Mouse (Mus musculus): ENCODE results near the gene Npr1. TPM values are rescaled to one million over a fixed set of nuclear protein-coding genes. Genes with fewer than 3 reads are reported as not detected.
A peak's percentile ranks its signal among the peaks of the same experiment; 100 is the strongest.

Npr1 gene
- polyA plus RNA-seq (2016; fragmentation: Nextera tagmentation; extraction: Ambion mirVana): 3.0 TPM in 2 replicates

- no peaks in the 10 kb centered on the region for H3K36me3 ChIP-seq
- peak within 1 kb of the TSS; percentile 59 for H3K27ac ChIP-seq
- H3K4me3 ChIP-seq: peak within 1 kb of the TSS; percentile 57
- WGBS: under 1% methylated on average over 48 of the region's 49 CpGs
- H3K27me3 ChIP-seq (ENCODE audit: insufficient read depth, poor library complexity, severe bottlenecking): peaks cover 71% of the 10 kb centered on the region
- H3K9me3 ChIP-seq: no peaks in the 10 kb centered on the region
- peaks cover 19% of the 10 kb centered on the region for H3K4me1 ChIP-seq (replicated peaks)
- DNase-seq (ENCODE audit: low spot score): no peak
Measured at GRCm38 (mm10) chr3:90465686-90466310, at the start of gene Npr1. TSS of gene Npr1 (minus strand) at chr3:90465866.

GRCm38 (mm10) chr3:90515242-90515641 lies 49.6 kb upstream of the Npr1 start:
- Histone ChIP-seq H3K27ac (peak overlapping the region; percentile 62; the same call in 1 of the 2 replicates), H3K9me3 (no peaks in the 10 kb centered on the region), H3K27me3 (ENCODE audit: insufficient read depth, poor library complexity, severe bottlenecking) (peaks cover 52% of the 10 kb centered on the region), H3K4me3 (peak overlapping the region; percentile 53), H3K36me3 (no peaks in the 10 kb centered on the region), H3K4me1 (replicated peaks) (peaks cover 18% of the 10 kb centered on the region)
- WGBS: 43% methylated on average over 1 of the region's 1 CpGs
- DNase-seq (ENCODE audit: low spot score): no peak

- Histone ChIP-seq H3K27ac (peak overlapping the region; percentile 62), H3K4me1 (replicated peaks) (peaks cover 19% of the 10 kb centered on the region), H3K36me3 (no peaks in the 10 kb centered on the region), H3K9me3 (no peaks in the 10 kb centered on the region), H3K27me3 (ENCODE audit: insufficient read depth, poor library complexity, severe bottlenecking) (peaks cover 52% of the 10 kb centered on the region), H3K4me3 (peak overlapping the region; percentile 53)
- WGBS: 1% methylated on average over 10 of the region's 10 CpGs
- DNase-seq (ENCODE audit: low spot score): peak; percentile 64
Measured at GRCm38 (mm10) chr3:90514691-90515090, 49.0 kb upstream of the Npr1 start.

GRCm38 (mm10) chr3:90513796-90514590 lies 48.3 kb upstream of the Npr1 start, which contains the start of the genes S100a1 and S100a13:
TSS of gene S100a1 (minus strand) at chr3:90514392.
TSS of gene S100a13 (plus strand) at chr3:90514435.
- peaks cover 52% of the 10 kb centered on the region for H3K27me3 ChIP-seq (ENCODE audit: insufficient read depth, poor library complexity, severe bottlenecking)
- peaks cover 20% of the 10 kb centered on the region for H3K4me1 ChIP-seq (replicated peaks)
- WGBS: 3% methylated on average over 25 of the region's 25 CpGs
- no peaks in the 10 kb centered on the region for H3K9me3 ChIP-seq
- DNase-seq (ENCODE audit: low spot score): peak; percentile 45
- H3K36me3 ChIP-seq: no peaks in the 10 kb centered on the region
- H3K27ac ChIP-seq: peak within 1 kb of the TSS; percentile 62
- H3K4me3 ChIP-seq: peak within 1 kb of the TSS; percentile 53

GRCm38 (mm10) chr3:90512948-90513642 lies 47.4 kb upstream of the Npr1 start:
- Histone ChIP-seq H3K4me3 (peak overlapping the region; percentile 53; the same call in 1 of the 2 replicates), H3K4me1 (replicated peaks) (peaks cover 23% of the 10 kb centered on the region), H3K27ac (no peak overlapping the region), H3K9me3 (no peaks in the 10 kb centered on the region), H3K36me3 (no peaks in the 10 kb centered on the region), H3K27me3 (ENCODE audit: insufficient read depth, poor library complexity, severe bottlenecking) (peaks cover 52% of the 10 kb centered on the region)
- WGBS: 75% methylated on average over 9 of the region's 9 CpGs
- DNase-seq (ENCODE audit: low spot score): no peak

GRCm38 (mm10) chr3:90512276-90512675 lies 46.6 kb upstream of the Npr1 start:
- Histone ChIP-seq H3K9me3 (no peaks in the 10 kb centered on the region), H3K27me3 (ENCODE audit: insufficient read depth, poor library complexity, severe bottlenecking) (peaks cover 49% of the 10 kb centered on the region), H3K27ac (no peak overlapping the region), H3K4me1 (replicated peaks) (peaks cover 31% of the 10 kb centered on the region), H3K36me3 (peaks cover 5% of the 10 kb centered on the region), H3K4me3 (no peak overlapping the region)
- WGBS: 83% methylated on average over 5 of the region's 5 CpGs
- DNase-seq (ENCODE audit: low spot score): no peak

- peaks cover 37% of the 10 kb centered on the region for H3K27me3 ChIP-seq (ENCODE audit: insufficient read depth, poor library complexity, severe bottlenecking)
- peaks cover 31% of the 10 kb centered on the region for H3K36me3 ChIP-seq
- peaks cover 28% of the 10 kb centered on the region for H3K4me1 ChIP-seq (replicated peaks)
- H3K9me3 ChIP-seq: no peaks in the 10 kb centered on the region
- H3K4me3 ChIP-seq: peak overlapping the region; percentile 85
- H3K27ac ChIP-seq: peak overlapping the region; percentile 99
- WGBS: 14% methylated on average over 2 of the region's 2 CpGs
- DNase-seq (ENCODE audit: low spot score): no peak
Measured at GRCm38 (mm10) chr3:90509747-90510123, 44.1 kb upstream of the Npr1 start.

GRCm38 (mm10) chr3:90508950-90509746 lies 43.5 kb upstream of the Npr1 start, which contains the start of gene Chtop:
TSS of gene Chtop (minus strand) at chr3:90509498.
- under 1% methylated on average over 66 of the region's 66 CpGs for WGBS
- DNase-seq (ENCODE audit: low spot score): peak; percentile 99

GRCm38 (mm10) chr3:90508287-90508949 lies 42.8 kb upstream of the Npr1 start:
- H3K27ac ChIP-seq: peak overlapping the region; percentile 99
- 5% methylated on average over 20 of the region's 20 CpGs for WGBS
- no peak for DNase-seq (ENCODE audit: low spot score)

More at GRCm38 (mm10) chr3:90508950-90509746, 43.5 kb upstream of the Npr1 start, which contains the start of gene Chtop:
- peaks cover 22% of the 10 kb centered on the region for H3K4me1 ChIP-seq (replicated peaks)
- peak within 1 kb of the TSS; percentile 99 for H3K27ac ChIP-seq
- peaks cover 33% of the 10 kb centered on the region for H3K27me3 ChIP-seq (ENCODE audit: insufficient read depth, poor library complexity, severe bottlenecking)
- H3K4me3 ChIP-seq: peak within 1 kb of the TSS; percentile 85
- H3K9me3 ChIP-seq: no peaks in the 10 kb centered on the region
- H3K36me3 ChIP-seq: peaks cover 36% of the 10 kb centered on the region

GRCm38 (mm10) chr3:90506362-90506761 lies 40.7 kb upstream of the Npr1 start:
- WGBS: 92% methylated on average over 3 of the region's 3 CpGs

More at GRCm38 (mm10) chr3:90508287-90508949, 42.8 kb upstream of the Npr1 start:
- Histone ChIP-seq H3K4me1 (replicated peaks) (peaks cover 16% of the 10 kb centered on the region), H3K9me3 (no peaks in the 10 kb centered on the region), H3K27me3 (ENCODE audit: insufficient read depth, poor library complexity, severe bottlenecking) (peaks cover 26% of the 10 kb centered on the region), H3K36me3 (peaks cover 44% of the 10 kb centered on the region), H3K4me3 (peak overlapping the region; percentile 85)

GRCm38 (mm10) chr3:90505216-90505615 lies 39.5 kb upstream of the Npr1 start:
- 95% methylated on average over 5 of the region's 5 CpGs for WGBS
- no peaks in the 10 kb centered on the region for H3K9me3 ChIP-seq
- no peak for DNase-seq (ENCODE audit: low spot score)
- peaks cover 16% of the 10 kb centered on the region for H3K4me1 ChIP-seq (replicated peaks)
- peaks cover 76% of the 10 kb centered on the region for H3K36me3 ChIP-seq
- H3K4me3 ChIP-seq: no peak overlapping the region
- H3K27me3 ChIP-seq (ENCODE audit: insufficient read depth, poor library complexity, severe bottlenecking): no peaks in the 10 kb centered on the region
- no peak overlapping the region for H3K27ac ChIP-seq

More at GRCm38 (mm10) chr3:90506362-90506761, 40.7 kb upstream of the Npr1 start:
- no peak for DNase-seq (ENCODE audit: low spot score)
- no peak overlapping the region for H3K4me3 ChIP-seq
- no peaks in the 10 kb centered on the region for H3K9me3 ChIP-seq
- H3K36me3 ChIP-seq: peaks cover 64% of the 10 kb centered on the region
- peaks cover 6% of the 10 kb centered on the region; the same call in 1 of the 2 replicates for H3K27me3 ChIP-seq (ENCODE audit: insufficient read depth, poor library complexity, severe bottlenecking)
- H3K27ac ChIP-seq: no peak overlapping the region
- peaks cover 16% of the 10 kb centered on the region for H3K4me1 ChIP-seq (replicated peaks)

All from hindbrain, embryonic 10.5 days (tissue).